Mouse (Mus musculus) adrenal gland, postnatal 4 days (tissue): ENCODE results near the gene Tex19.1. TPM values are rescaled to one million over a fixed set of nuclear protein-coding genes. Genes with fewer than 3 reads are reported as not detected.
"Not testable (repeated sequence)": the region's sequence is repeated elsewhere in the genome, so short reads cannot be mapped to it uniquely, and the experiment has no call there.

ENCODE experiments used
- DNase-seq, 2 experiments: peaks; one replicate each; pipeline ENCODE4 v3.0.0; 2021 to 2022; ENCODE audit warnings: low spot score in 2 of 2, mixed read lengths in 2 of 2
- long read RNA-seq, 2 experiments: library from polyadenylated mRNA; stranded (forward); transcript quantifications; one replicate each; pipeline ENCODE4 v2.0.0; 2021
- total RNA-seq, 2 experiments: library from RNA; stranded (reverse); gene quantifications; 2 replicates each; pipeline ENCODE4 v1.2.3; 2021

The Tex19.1 gene
- not detected for total RNA-seq
- long read RNA-seq, experiment 1: 0 reads
- long read RNA-seq, experiment 2, partial matches to known transcripts: 0 of 1 reads
- long read RNA-seq, experiment 2, other reads (novel, unspliced or antisense): 1 of 1 reads

- DNase-seq: no peak
These were observed at the start of gene Tex19.1 for GRCm38 (mm10) chr11:121145865-121146264. Gene Tex19.1 (plus strand): TSS chr11:121146143.

DNA sequence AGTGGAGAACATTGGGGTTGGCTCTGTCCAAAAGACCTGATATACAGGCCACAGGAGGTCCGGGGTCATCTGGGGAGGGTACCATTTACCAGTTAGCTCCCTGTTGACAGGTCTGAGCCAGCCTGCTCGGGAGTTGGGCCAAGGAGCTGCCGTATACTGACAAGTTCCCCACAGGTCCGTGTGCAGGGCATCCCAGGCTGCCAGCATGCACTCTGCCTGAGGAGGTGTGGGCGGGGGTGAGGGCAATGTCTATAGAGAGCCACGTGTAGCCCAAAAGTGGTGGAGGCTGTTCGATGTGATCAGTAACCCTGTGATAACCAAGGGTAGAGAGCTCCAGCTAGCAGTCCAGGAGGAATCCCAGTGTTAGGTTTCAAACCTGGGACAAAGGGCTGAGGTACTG, 46.2 kb upstream of the Tex19.1 start:
- no peak for DNase-seq

GRCm38 (mm10) chr11:121100692-121101091, 45.3 kb upstream of the Tex19.1 start:
- DNase-seq: no peak

DNA sequence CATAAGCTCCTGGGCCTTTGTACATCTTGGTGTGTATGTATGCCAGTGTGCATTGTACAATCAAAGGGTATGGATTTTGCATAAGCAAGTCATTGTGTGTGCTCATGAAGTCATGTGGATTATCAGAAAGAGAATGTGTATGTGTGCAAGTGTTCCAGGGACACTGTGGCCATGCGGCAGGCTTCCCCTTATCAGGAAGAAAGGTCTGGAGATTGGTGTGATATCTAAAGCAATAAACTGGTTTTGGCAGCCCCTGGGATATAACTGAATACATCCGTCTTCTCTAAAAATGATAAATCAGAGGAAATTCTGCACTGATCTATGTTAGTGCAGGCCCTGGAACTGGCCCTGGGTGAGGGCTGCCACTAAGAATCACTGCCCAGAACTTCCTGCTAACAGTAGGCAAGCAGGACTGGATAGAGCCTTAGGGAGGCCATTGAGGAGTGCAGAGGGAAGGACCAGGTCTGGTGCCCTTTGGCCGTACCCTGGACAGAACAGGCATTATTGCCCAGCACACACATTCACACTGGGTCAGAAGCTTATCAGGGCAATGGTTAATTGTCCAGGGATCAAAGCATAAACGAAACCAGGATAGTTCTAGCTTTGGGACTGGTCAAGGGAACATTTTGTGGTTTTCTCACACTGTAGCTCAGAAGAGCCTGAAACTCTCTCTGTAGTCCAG, 44.7 kb upstream of the Tex19.1 start:
- no peak for DNase-seq

DNA sequence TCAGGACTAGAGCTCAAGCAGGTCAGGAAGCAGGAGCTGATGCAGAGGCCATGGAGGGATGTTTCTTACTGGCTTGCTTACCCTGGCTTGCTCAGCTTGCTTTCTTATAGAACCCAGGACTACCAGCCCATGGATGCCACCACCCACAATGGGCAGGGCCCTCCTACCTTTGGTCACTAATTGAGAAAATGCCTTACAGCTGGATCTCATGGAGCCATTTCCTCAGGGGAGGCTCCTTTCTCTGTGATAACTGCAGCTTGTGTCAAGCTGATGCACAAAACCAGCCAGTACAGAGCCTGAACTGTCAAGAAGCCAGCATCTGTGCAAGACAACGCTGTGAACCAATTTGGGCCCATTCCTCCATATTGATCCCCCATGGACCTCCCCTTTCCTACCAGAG, 38.7 kb upstream of the Tex19.1 start:
- not testable (repeated sequence) for DNase-seq

- no peak for DNase-seq
These were observed 37.9 kb upstream of the Tex19.1 start for GRCm38 (mm10) chr11:121108061-121108460.

GRCm38 (mm10) chr11:121109986-121110385, 36.0 kb upstream of the Tex19.1 start:
- no peak for DNase-seq

- DNase-seq: no peak
These were observed 34.9 kb upstream of the Tex19.1 start for GRCm38 (mm10) chr11:121111051-121111450.

- no peak for DNase-seq
These were observed 34.3 kb upstream of the Tex19.1 start for GRCm38 (mm10) chr11:121111601-121112000.

DNA sequence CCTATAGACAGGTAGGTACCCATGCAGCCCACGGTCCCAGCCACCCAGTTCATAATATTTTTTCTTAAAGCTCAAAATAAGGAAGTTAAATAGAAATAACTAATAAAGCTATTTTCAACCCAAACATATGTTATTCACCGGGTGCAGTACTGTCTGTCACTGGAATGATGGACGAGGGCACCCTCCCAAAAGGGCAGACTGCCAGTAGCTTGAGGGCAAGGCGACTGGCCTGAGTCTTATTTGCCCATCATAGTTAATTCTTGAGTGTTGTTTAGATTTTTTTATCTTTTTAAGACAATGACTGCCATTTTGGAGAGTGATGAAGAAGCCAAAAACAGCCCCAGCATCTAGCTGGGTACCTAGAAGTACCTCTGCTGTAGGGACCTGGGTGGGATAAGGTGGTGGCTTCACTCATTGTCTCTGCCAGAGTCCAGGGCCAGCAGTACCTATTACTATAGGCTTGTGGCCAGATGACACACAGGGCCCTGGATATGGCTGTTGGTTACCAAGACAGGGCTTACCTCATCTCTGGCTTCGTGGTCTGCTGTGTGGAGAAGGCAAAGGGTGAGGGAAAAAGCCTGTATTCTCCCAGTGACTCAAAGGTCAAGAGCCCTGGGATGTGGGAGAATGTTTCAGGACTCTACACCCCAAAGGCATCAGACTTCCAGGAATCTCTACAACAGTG, 33.7 kb upstream of the Tex19.1 start:
- no peak for DNase-seq

DNA sequence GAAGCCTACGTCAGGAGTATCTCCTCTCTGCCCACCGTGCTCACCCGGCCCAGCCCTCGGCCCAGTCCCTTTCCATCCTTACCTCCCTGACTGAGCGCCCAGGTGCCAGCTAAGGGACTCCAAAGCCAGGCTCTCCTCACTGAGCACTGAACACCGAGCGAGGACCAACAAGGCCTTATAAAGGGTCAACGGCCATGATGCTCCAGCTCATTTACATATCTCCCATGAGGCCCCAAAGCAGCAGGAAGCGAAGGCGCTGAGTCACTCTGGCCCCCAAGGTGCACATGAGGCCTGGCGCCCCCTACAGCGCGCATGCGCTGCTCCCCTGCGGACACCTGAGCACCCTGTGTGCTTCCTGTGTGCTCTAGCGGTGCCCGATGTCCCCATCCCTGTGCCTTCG, 27.8 kb upstream of the Tex19.1 start:
- DNase-seq: no peak

- no peak for DNase-seq
These were observed 27.4 kb upstream of the Tex19.1 start, which contains the start of gene Tex19.2 for GRCm38 (mm10) chr11:121118577-121118976. Gene Tex19.2 (minus strand): TSS chr11:121118677.

DNA sequence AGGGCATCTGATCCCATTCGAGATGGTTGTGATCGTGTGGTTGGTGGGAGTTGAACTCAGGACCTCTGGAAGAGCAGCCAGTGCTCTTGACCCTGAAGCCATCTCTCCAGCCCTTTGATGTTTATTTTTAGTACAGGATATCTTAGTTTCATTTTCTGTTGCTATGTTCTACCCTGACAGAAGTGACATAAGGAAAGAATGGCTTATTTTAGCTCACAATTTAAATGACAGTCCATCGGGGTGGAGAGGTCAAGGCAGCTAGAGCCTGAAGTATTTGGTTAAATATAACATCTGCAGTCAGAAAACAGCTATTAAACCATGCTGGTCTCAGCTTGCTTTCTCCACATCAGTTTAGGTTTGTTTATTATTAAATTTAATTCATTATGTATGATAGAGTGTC, 24.8 kb upstream of the Tex19.1 start:
- DNase-seq: no peak

GRCm38 (mm10) chr11:121122024-121122670, 23.8 kb upstream of the Tex19.1 start:
- no peak for DNase-seq

- no peak for DNase-seq
These were observed 22.5 kb upstream of the Tex19.1 start for GRCm38 (mm10) chr11:121123438-121123837.

GRCm38 (mm10) chr11:121125522-121126172, 20.3 kb upstream of the Tex19.1 start:
- DNase-seq: no peak

- no peak for DNase-seq
These were observed 19.5 kb upstream of the Tex19.1 start for GRCm38 (mm10) chr11:121126395-121126794.

GRCm38 (mm10) chr11:121127441-121127840, 18.5 kb upstream of the Tex19.1 start:
- no peak for DNase-seq

GRCm38 (mm10) chr11:121129616-121130015, 16.3 kb upstream of the Tex19.1 start:
- DNase-seq: no peak

DNA sequence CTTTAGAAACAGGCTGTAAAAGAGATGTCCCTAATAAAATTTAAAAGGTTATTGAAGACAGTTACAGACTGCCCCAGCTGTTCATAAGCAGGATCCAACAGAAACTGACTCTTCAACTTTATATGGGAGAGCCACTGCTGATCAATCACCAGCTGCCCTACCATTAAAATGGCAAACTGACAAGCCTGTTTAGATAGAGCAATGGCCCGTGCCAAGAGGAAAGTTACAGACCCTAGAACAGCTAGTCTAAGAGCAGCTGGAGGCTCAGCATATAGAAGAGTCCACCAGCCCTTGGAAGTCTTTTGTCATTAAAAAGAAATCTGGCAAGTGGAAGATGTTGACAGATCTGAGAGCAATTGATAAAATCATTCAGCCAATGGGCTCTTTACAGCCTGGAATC, 11.3 kb upstream of the Tex19.1 start:
- no peak for DNase-seq

DNA sequence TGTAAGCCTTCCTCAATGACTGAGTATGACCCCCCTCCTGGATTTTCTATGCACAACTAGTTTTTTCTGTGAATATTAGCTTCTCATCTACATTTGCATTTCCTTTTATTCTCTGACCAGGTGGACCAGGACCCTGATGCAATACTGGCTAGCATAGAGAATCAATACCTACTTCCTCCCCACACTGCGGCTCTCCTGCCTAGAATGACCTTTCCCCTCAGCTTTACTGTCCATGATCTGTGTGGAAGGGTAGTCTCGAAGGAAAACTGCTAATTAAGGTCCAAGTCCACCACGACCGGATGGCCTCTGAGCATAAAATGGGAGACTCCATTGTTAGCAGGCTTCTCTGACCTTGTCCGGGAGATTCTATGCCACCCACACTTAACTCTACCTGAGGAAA, 8.3 kb upstream of the Tex19.1 start:
- no peak for DNase-seq

DNA sequence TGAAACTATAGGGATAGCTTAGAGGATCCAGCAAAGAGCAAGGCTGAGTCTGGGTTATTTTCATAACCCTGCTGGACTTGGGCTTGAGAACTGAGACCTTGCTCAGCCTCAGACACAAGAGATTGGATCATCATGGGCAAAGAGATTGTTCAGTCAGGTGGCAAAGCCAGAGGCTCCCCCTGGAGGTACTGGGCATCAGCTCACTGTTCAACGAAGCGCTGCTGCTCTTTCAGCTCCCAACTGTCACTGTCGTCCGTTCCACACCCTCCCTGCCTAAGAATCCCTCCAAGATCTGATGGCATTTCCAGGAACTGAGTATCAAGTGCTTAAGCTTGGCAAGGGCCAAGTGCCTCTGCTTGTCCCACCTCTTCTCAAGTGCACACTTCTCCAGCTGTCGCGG, 7.2 kb upstream of the Tex19.1 start:
- no peak for DNase-seq
